Mouse (Mus musculus) stomach, postnatal 0 days (tissue): Measurements from ENCODE around the gene Sgpp1. TPM values are rescaled to one million over a fixed set of nuclear protein-coding genes. Genes with fewer than 3 reads are reported as not detected.

Experiments used
- ATAC-seq: fragments of 200-750 bp; cut with Nextera tagmentation; 2 replicates; pipeline ENCODE4 v1.8.0; 2017; ENCODE audit not compliant: low FRiP score, low TSS enrichment
- DNase-seq: peaks from one replicate; pipeline ENCODE4 v3.0.0-alpha.2; 2016; ENCODE audit warnings: low spot score
- H3K27ac ChIP-seq: fragments of 300-500 bp; sonication (generic); replicated peaks from 2 replicates; pipeline ENCODE4 v1.5.1; 2014; ENCODE audit warnings: mild to moderate bottlenecking, control low read depth
- H3K27me3 ChIP-seq: fragments of 300-500 bp; sonication (generic); 2 replicates; pipeline ENCODE4 v1.6.1; 2014; ENCODE audit warnings: low read length; ENCODE audit not compliant: control insufficient read depth, insufficient read depth
- H3K36me3 ChIP-seq: fragments of 300-500 bp; sonication (generic); 2 replicates; pipeline ENCODE4 v1.6.1; 2014; ENCODE audit warnings: low read length, mixed read lengths; ENCODE audit not compliant: control insufficient read depth, insufficient read depth
- H3K4me1 ChIP-seq: fragments of 300-500 bp; sonication (generic); replicated peaks from 2 replicates; pipeline ENCODE4 v1.6.1; 2014; ENCODE audit warnings: antibody characterized with exemption; ENCODE audit not compliant: control insufficient read depth, insufficient read depth
- H3K4me2 ChIP-seq: fragments of 300-500 bp; sonication (generic); replicated peaks from 2 replicates; pipeline ENCODE4 v1.6.1; 2014; ENCODE audit warnings: low read depth, mild to moderate bottlenecking, control low read depth, moderate library complexity
- H3K4me3 ChIP-seq: fragments of 300-500 bp; sonication (generic); 2 replicates; pipeline ENCODE4 v1.5.1; 2014; ENCODE audit warnings: low read depth, low read length, control low read depth
- H3K9ac ChIP-seq: fragments of 300-500 bp; sonication (generic); 2 replicates; pipeline ENCODE4 v1.6.1; 2014; ENCODE audit warnings: mild to moderate bottlenecking, low read length, control low read depth, mixed read lengths
- H3K9me3 ChIP-seq: fragments of 300-500 bp; sonication (generic); 2 replicates; pipeline ENCODE4 v1.6.1; 2016; ENCODE audit warnings: low read length; ENCODE audit not compliant: control insufficient read depth
- CTCF ChIP-seq: IDR thresholded peaks from 2 replicates; pipeline ENCODE4 v1.5.1; 2016; ENCODE audit warnings: antibody characterized with exemption, low read depth, mild to moderate bottlenecking, moderate library complexity
- EP300 ChIP-seq: optimal IDR thresholded peaks from 2 replicates; pipeline ENCODE3; 2016; ENCODE audit warnings: antibody characterized with exemption
- WGBS: fragments of 180-500 bp; shearing (Covaris S2); extraction: QIAGEN DNeasy Blood & Tissue Kit; methylation state at CpG from one replicate; pipeline ENCODE4 v1.1.7; 2014; 5-methylcytosine and 5-hydroxymethylcytosine counted together
- polyA plus RNA-seq: library from polyadenylated mRNA; unstranded; fragments of >200 nt; fragmentation: Nextera tagmentation; extraction: Ambion mirVana; gene quantifications from 2 replicates; pipeline ENCODE4 v1.2.1, GENCODE M21; 2015

Gene Sgpp1
- polyA plus RNA-seq, 1 experiment from 2014 or later = 31.8 TPM

DNA sequence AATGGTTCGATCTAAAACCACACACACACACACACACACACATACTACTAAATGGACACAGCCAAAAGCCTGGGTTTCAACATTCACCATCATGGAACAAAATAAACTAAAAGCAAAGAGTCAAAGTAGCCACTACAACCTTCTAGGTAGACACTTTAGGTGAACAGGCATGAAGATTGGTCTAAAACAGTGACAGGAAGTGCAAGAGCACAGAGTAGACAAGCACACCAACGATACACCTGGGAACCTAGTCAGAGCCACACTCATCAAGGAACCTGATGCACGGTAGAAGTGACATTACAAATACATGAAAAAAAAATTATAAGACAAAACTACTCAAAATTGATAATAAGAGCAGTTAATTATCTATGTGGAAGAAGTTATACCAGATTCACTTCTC is 4.0 kb downstream of the Sgpp1 start:
- ATAC-seq (no peak), DNase-seq (no peak)
- no peak overlapping the region for H3K27ac ChIP-seq
- no peak overlapping the region for H3K4me3 ChIP-seq
- H3K4me2 ChIP-seq = no peak overlapping the region
- TF ChIP-seq EP300 = no peak
- TF ChIP-seq CTCF = no peak
- H3K9ac ChIP-seq = no peak overlapping the region
- H3K9me3 ChIP-seq = no peaks in the 10 kb centered on the region
- WGBS = 87% methylated on average over 3 of the region's 3 CpGs
- H3K27me3 ChIP-seq = no peaks in the 10 kb centered on the region
- peaks cover 5% of the 10 kb centered on the region; the same call in 1 of the 2 replicates for H3K4me1 ChIP-seq
- no peaks in the 10 kb centered on the region for H3K36me3 ChIP-seq

DNA sequence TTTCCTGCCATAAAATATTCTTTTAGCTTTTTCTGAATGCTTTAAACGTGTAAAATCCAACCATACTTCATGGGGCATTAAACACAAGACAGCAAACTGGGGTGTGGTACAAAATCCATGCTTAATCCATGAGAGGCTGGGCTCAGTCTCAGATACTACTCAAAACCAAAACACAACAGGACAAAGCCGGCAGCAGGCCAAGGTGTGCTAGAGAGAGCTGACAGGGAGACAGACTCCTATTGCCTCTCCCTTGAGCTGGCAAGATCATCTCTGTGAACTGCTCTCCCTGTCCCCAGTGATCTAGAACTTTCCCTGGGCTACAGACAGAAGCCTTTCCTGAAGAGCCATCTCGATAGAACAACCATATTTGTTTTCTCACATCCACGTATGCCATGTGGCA is 5.1 kb downstream of the Sgpp1 start:
- 65% methylated on average over 4 of the region's 4 CpGs for WGBS
- TF ChIP-seq EP300 (no peak), CTCF (no peak)
- no peak overlapping the region for H3K4me3 ChIP-seq

DNA sequence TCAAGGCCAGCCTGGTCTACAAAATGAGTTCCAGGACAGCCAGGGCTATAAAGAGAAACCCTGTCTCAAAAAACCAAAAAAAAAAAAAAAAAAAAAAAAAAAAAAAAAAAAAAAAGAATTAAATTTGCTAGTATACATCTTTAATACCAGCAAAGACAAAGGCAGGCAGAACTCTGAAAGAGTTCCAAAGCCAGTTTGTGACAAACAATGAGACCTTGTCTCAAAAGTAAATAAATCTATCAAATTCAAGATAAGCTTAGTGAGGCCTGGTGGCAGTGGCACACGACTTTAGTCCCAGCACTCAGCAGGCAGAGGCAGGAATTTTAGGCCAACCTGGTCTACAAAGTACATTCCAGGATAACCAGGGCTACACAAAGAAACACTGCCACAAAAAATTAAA is 5.7 kb downstream of the Sgpp1 start:
- WGBS = 35% methylated on average over 1 of the region's 1 CpGs
- Histone ChIP-seq H3K27me3 (no peaks in the 10 kb centered on the region), H3K36me3 (no peaks in the 10 kb centered on the region), H3K4me3 (no peak overlapping the region), H3K9me3 (no peaks in the 10 kb centered on the region), H3K27ac (no peak overlapping the region), H3K4me2 (no peak overlapping the region), H3K4me1 (peaks cover 5% of the 10 kb centered on the region; the same call in 1 of the 2 replicates), H3K9ac (no peak overlapping the region)
- no peak for TF ChIP-seq EP300
- no peak for TF ChIP-seq CTCF
- DNase-seq = no peak
- ATAC-seq = no peak

More for the DNA sequence above, 5.1 kb downstream of the Sgpp1 start:
- Histone ChIP-seq H3K4me2 (no peak overlapping the region), H3K27me3 (no peaks in the 10 kb centered on the region), H3K27ac (no peak overlapping the region), H3K36me3 (no peaks in the 10 kb centered on the region), H3K9me3 (no peaks in the 10 kb centered on the region), H3K4me1 (peaks cover 5% of the 10 kb centered on the region; the same call in 1 of the 2 replicates), H3K9ac (no peak overlapping the region)
- no peak for DNase-seq
- no peak for ATAC-seq

DNA sequence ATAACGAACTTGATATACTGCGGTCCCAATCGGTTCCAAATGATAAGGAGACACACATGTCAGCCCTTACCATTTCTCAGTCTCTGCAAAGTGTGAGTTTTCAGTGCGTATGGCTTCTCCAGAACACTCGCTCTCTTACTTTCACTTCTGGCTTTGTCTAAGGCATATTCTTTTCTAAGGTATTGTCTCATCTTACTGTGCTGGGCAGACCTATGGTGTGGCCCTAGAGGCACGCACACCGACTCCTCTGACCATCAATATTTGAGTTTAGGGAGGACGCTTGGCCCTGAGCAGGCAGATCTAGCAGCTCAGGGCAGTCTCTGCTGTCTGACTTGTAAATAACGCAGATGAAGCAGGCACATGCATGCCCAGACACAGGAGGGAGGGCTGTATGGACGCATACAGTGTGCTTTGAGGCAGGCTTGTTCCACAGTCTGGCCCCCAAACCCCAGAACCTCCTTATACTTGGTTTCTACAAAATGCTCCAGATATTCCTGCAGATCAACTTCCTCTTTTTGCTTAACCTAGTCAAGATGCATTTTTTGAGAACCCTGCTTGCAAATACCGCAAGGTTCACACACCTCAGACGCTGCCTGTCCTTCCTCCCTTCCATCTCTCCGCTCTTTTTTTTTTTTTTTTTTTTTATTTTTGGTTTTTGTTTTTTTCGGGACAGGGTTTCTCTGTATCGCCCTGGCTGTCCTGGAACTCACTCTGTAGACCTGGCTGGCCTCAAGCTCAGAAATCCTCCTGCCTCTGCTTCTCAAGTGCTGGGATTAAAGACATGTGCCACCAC is 8.0 kb downstream of the Sgpp1 start:
- peak; percentile 30; the same call in 1 of the 2 replicates for ATAC-seq
- H3K4me1 ChIP-seq = peaks cover 5% of the 10 kb centered on the region; the same call in 1 of the 2 replicates
- H3K27me3 ChIP-seq = no peaks in the 10 kb centered on the region
- 80% methylated on average over 15 of the region's 15 CpGs for WGBS
- no peaks in the 10 kb centered on the region for H3K36me3 ChIP-seq
- DNase-seq = peak; percentile 20
- 0 out of 2 replicates have a peak overlapping the region, but pooled peaks have one; percentile 18 for H3K27ac ChIP-seq
- H3K9ac ChIP-seq = no peak overlapping the region
- H3K4me2 ChIP-seq = no peak overlapping the region
- no peak for TF ChIP-seq EP300
- no peak for TF ChIP-seq CTCF
- no peak overlapping the region for H3K4me3 ChIP-seq
- H3K9me3 ChIP-seq = no peaks in the 10 kb centered on the region

DNA sequence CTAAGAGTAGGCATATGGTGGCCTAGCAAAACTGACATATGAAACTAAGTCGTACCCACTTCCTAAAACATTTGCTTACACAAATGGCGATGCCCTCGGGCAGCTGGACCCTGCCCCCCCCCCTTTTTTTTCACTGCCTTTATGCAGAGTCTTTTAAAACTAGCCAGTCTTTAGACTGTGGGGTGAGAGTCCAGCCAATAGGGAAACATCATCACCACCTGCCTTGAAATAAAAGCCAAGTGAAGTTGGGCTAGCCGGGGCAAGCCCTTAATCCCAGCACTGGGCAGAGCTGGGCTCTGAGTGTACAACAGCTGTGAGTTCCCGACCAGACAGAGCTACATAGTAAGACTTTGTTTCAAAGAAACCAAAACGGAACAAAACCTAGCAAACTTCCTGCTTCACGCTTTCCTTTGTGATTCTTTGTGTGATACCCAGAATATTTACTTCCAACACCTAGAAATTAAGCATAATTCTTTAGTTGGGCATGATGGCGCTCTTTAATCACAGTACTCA is 9.1 kb downstream of the Sgpp1 start:
- TF ChIP-seq CTCF (no peak), EP300 (no peak)
- WGBS = 73% methylated on average over 8 of the region's 8 CpGs
- no peak overlapping the region for H3K4me3 ChIP-seq
- H3K4me1 ChIP-seq = peaks cover 3% of the 10 kb centered on the region; the same call in 1 of the 2 replicates
- DNase-seq (no peak), ATAC-seq (no peak)
- no peak overlapping the region for H3K27ac ChIP-seq
- no peaks in the 10 kb centered on the region for H3K36me3 ChIP-seq
- H3K9ac ChIP-seq = no peak overlapping the region
- no peaks in the 10 kb centered on the region for H3K27me3 ChIP-seq
- no peak overlapping the region for H3K4me2 ChIP-seq
- H3K9me3 ChIP-seq = no peaks in the 10 kb centered on the region
